Mouse (Mus musculus) liver, embryonic 12.5 days (tissue): Measurements from ENCODE around the gene Pthlh. TPM values are rescaled to one million over a fixed set of nuclear protein-coding genes. Genes with fewer than 3 reads are reported as not detected.

Experiments
- ATAC-seq: fragments of 200-750 bp; cut with Nextera tagmentation; 2 replicates; pipeline ENCODE4 v1.8.0; 2017; ENCODE audit warnings: moderate number of reproducible peaks, mild to moderate bottlenecking, moderate library complexity
- H3K27ac ChIP-seq: fragments of 300-500 bp; sonication (generic); 2 replicates; pipeline ENCODE4 v1.5.1; 2016; ENCODE audit warnings: mild to moderate bottlenecking
- H3K27me3 ChIP-seq: fragments of 300-500 bp; sonication (generic); replicated peaks from 2 replicates; pipeline ENCODE4 v1.6.1; 2016; ENCODE audit warnings: mild to moderate bottlenecking, moderate library complexity
- H3K36me3 ChIP-seq: fragments of 300-500 bp; sonication (generic); 2 replicates; pipeline ENCODE4 v1.6.1; 2016; ENCODE audit warnings: mild to moderate bottlenecking, moderate library complexity
- H3K4me1 ChIP-seq: fragments of 300-500 bp; sonication (generic); 2 replicates; pipeline ENCODE4 v1.6.1; 2016
- H3K4me2 ChIP-seq: fragments of 300-500 bp; sonication (generic); 2 replicates; pipeline ENCODE4 v1.6.1; 2016; ENCODE audit warnings: mild to moderate bottlenecking, moderate library complexity
- H3K4me3 ChIP-seq: fragments of 300-500 bp; sonication (generic); 2 replicates; pipeline ENCODE4 v1.5.1; 2016; ENCODE audit warnings: mild to moderate bottlenecking, moderate library complexity
- H3K9ac ChIP-seq: fragments of 300-500 bp; sonication (generic); 2 replicates; pipeline ENCODE4 v1.6.1; 2016; ENCODE audit warnings: mild to moderate bottlenecking, moderate library complexity
- H3K9me3 ChIP-seq: fragments of 300-500 bp; sonication (generic); replicated peaks from 2 replicates; pipeline ENCODE4 v1.6.1; 2016; ENCODE audit warnings: mild to moderate bottlenecking, moderate library complexity
- WGBS: fragments of 180-500 bp; shearing (Covaris S2); methylation state at CpG from one replicate; pipeline ENCODE4 v1.1.7; 2016; ENCODE audit not compliant: insufficient replicate concordance; 5-methylcytosine and 5-hydroxymethylcytosine counted together
- polyA plus RNA-seq: library from polyadenylated mRNA; unstranded; fragments of >200 nt; fragmentation: Nextera tagmentation; extraction: Ambion mirVana; gene quantifications from 2 replicates; pipeline ENCODE4 v1.2.1, GENCODE M21; 2016

Pthlh gene
- polyA plus RNA-seq, 1 experiment from 2014 or later: 0.07 TPM

DNA sequence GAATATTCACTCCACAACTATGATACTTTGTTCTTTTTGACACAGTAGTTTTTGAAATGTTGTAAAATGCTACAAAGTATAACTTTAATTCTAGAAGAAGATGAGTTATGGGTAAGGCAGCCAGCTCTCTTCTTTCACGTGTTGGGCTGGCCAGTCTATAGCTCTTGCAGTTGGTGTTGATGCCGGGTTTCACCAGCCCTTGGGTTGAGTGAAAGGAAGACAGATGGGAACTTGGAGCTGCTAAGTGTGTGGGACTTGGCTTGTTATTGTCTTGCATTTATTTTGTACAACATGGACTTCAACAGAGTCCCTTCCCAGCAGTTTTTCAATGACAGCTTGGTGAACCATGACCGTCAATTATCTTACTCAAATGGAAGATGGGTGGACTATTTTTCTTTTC lies 16.2 kb downstream of the Pthlh start:
- no peaks in the 10 kb centered on the region for H3K4me1 ChIP-seq
- no peak overlapping the region for H3K4me3 ChIP-seq
- H3K4me2 ChIP-seq: no peak overlapping the region
- H3K27me3 ChIP-seq: no peaks in the 10 kb centered on the region
- no peaks in the 10 kb centered on the region for H3K9me3 ChIP-seq
- WGBS: 64% methylated on average over 3 of the region's 3 CpGs
- no peaks in the 10 kb centered on the region for H3K36me3 ChIP-seq
- H3K9ac ChIP-seq: no peak overlapping the region
- ATAC-seq: no peak
- H3K27ac ChIP-seq: no peak overlapping the region

DNA sequence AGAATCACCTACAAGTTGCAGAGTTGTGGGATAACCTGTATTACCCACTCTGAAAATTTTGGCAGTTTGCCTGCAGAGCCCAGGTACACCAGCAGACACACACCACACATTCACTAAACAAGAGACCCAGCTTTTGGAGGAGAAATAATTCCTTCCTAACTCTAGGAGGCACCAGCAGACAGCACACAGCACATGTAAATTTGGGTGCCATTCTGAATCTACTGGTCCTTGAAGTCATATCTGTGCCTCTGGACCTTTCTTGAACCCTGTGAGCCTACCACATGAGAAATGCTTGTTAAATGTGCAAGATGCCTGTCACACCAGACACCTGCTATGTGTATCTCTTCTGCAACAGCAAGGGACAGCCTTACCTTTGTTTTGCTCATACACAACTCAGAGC lies 19.7 kb downstream of the Pthlh start:
- H3K9me3 ChIP-seq: no peaks in the 10 kb centered on the region
- no peaks in the 10 kb centered on the region for H3K27me3 ChIP-seq
- no peaks in the 10 kb centered on the region for H3K36me3 ChIP-seq
- no peak overlapping the region for H3K4me2 ChIP-seq
- H3K9ac ChIP-seq: no peak overlapping the region
- no peaks in the 10 kb centered on the region for H3K4me1 ChIP-seq
- no peak for ATAC-seq
- no peak overlapping the region for H3K27ac ChIP-seq
- no peak overlapping the region for H3K4me3 ChIP-seq

DNA sequence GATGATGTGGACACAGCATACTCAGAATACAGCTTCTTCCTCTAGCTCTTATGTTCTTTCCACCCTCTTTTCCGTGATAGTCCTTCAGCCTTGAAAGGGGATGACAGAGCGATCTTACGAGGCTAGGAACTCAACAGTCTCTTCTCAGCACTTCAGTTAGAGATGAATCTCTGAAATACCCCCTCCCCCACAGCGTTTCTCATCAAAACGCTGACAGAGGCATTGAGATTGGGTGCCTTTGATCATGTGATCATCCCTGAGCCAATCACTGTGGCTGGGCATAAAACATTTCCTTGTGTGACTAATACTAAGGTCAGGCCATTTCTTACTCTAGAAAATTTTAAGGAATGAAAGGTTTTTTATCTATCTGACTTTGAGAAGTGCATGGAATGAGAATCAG lies 20.3 kb downstream of the Pthlh start:
- Histone ChIP-seq H3K9me3 (no peaks in the 10 kb centered on the region), H3K27ac (no peak overlapping the region), H3K4me2 (no peak overlapping the region), H3K4me1 (no peaks in the 10 kb centered on the region), H3K36me3 (no peaks in the 10 kb centered on the region), H3K9ac (no peak overlapping the region), H3K4me3 (no peak overlapping the region), H3K27me3 (no peaks in the 10 kb centered on the region)
- WGBS: 46% methylated on average over 5 of the region's 5 CpGs
- no peak for ATAC-seq

DNA sequence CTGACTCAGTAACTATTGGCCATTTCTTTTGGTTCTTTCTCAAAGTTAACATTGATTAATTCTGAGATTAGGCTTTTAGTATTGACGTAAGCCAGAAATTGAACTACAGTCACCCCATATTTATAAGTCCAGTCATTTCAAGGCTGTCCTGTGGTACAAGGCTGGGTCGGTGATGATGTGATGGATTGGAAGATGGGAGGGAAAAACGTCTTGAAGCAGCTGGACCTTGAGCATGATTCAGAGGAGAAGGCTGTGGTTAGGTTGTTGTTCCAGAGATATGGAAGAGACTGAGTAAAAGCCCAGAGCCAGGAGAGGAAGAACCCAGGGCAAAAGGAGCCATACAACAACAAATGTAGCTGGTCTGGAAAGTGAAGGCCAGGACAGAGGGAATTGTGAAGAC lies 22.4 kb downstream of the Pthlh start:
- H3K27me3 ChIP-seq: no peaks in the 10 kb centered on the region
- H3K9ac ChIP-seq: no peak overlapping the region
- H3K4me3 ChIP-seq: no peak overlapping the region
- ATAC-seq: no peak
- WGBS: 63% methylated on average over 3 of the region's 3 CpGs
- no peaks in the 10 kb centered on the region for H3K36me3 ChIP-seq
- H3K4me2 ChIP-seq: no peak overlapping the region
- no peak overlapping the region for H3K27ac ChIP-seq
- H3K9me3 ChIP-seq: no peaks in the 10 kb centered on the region
- no peaks in the 10 kb centered on the region for H3K4me1 ChIP-seq

DNA sequence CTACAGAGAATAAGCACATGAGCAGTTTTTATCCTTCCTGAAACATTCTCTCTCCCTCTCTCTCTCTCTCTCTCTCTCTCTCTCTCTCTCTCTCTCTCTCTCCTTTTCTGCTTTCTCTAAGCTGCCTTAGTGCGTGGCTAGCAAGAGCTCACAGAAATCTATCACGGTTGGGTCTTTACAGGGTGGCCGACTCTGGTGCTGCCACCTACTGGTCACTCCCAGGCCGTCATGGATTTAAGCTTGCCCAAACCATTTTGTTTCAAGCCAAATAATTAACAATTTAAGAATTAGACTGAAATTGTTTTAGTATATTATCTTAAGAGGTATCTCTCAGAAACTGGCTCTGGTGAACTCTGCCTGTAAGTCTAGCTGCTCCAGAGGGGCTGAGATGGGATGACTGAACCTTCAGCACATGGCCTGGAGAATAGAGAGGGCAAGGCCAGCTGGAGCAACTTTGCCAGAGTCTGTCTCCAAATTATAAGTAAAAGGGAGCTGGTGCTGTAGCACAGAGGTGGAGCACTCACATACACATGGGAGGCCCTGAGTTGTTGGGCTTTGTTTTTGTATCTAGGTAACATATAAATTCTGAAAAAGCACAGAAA lies 23.7 kb downstream of the Pthlh start:
- H3K4me2 ChIP-seq: no peak overlapping the region
- no peak overlapping the region for H3K27ac ChIP-seq
- WGBS: 1% methylated on average over 4 of the region's 4 CpGs
- no peak for ATAC-seq
- H3K4me3 ChIP-seq: no peak overlapping the region
- no peak overlapping the region for H3K9ac ChIP-seq
- no peaks in the 10 kb centered on the region for H3K36me3 ChIP-seq
- no peaks in the 10 kb centered on the region for H3K27me3 ChIP-seq
- H3K4me1 ChIP-seq: no peaks in the 10 kb centered on the region
- H3K9me3 ChIP-seq: no peaks in the 10 kb centered on the region

DNA sequence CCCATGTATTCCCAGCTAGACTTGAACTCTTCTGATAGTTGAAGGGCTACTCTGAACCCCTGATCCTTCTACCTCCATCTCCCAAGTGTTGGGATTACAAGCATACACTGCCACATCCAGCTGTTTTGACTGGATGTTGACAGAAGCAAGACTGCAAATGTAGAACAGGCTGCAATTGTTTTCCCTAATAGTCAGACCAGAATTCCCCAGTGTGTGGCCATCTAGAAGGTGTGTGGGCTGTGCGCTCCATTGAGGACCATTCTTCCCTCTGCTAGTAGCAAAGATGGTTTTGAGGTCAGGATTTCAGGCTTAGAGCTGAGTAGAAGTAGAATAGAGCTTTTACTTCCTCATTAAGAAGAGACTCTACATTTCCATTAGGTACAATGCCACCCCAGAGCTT lies 37.3 kb downstream of the Pthlh start:
- Histone ChIP-seq H3K9ac (no peak overlapping the region), H3K4me3 (no peak overlapping the region), H3K36me3 (no peaks in the 10 kb centered on the region), H3K4me2 (no peak overlapping the region), H3K27ac (no peak overlapping the region), H3K4me1 (no peaks in the 10 kb centered on the region), H3K9me3 (no peaks in the 10 kb centered on the region), H3K27me3 (no peaks in the 10 kb centered on the region)
- WGBS: 84% methylated on average over 1 of the region's 1 CpGs
- no peak for ATAC-seq

DNA sequence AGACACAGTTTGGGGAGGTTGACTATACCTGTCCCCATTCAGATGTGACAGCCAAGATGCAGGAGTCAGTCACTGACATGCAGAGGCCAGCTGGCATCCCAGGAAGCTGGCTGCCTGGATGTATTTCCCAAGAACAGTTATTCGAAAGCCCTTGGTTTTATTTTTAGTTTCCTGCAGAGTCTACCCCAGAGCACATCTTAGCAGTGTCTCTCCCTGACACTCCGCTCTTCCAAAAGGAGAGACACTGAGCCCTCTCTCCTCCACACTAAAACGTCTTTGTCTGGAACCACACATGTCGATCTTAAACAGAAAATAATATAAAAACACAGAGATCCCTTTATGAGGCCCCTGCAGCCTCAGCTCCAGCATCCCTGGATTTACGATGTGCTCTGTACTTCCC lies 44.9 kb downstream of the Pthlh start:
- H3K36me3 ChIP-seq: no peaks in the 10 kb centered on the region
- 67% methylated on average over 5 of the region's 5 CpGs for WGBS

DNA sequence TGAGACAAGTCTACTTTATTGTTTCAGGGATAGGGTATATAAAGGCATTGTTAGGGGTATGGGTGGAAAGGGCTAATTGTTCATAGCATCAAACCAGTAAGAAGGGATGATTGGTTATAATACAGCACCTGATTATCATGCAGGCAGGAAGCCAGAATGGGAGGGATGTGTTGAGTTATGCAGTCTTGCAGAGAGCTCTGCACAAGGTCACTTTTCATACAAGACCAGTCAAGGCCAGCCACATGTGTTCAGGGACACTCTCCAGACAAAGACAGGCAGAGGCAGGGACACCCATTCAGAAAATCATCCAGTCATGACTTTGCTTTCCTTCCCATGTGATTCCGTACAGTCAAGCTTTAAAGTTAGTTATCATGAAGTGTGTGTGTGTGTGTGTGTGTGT lies 47.8 kb downstream of the Pthlh start:
- no peaks in the 10 kb centered on the region for H3K9me3 ChIP-seq
- H3K27me3 ChIP-seq: no peaks in the 10 kb centered on the region
- no peak overlapping the region for H3K27ac ChIP-seq
- no peak overlapping the region for H3K9ac ChIP-seq
- ATAC-seq: no peak
- no peaks in the 10 kb centered on the region for H3K4me1 ChIP-seq
- no peak overlapping the region for H3K4me2 ChIP-seq
- no peak overlapping the region for H3K4me3 ChIP-seq
- 67% methylated on average over 1 of the region's 1 CpGs for WGBS
- H3K36me3 ChIP-seq: no peaks in the 10 kb centered on the region

More for the DNA sequence above, 44.9 kb downstream of the Pthlh start:
- Histone ChIP-seq H3K27ac (no peak overlapping the region), H3K9me3 (no peaks in the 10 kb centered on the region), H3K4me1 (no peaks in the 10 kb centered on the region), H3K4me2 (no peak overlapping the region), H3K27me3 (no peaks in the 10 kb centered on the region), H3K4me3 (no peak overlapping the region), H3K9ac (no peak overlapping the region)
- no peak for ATAC-seq

DNA sequence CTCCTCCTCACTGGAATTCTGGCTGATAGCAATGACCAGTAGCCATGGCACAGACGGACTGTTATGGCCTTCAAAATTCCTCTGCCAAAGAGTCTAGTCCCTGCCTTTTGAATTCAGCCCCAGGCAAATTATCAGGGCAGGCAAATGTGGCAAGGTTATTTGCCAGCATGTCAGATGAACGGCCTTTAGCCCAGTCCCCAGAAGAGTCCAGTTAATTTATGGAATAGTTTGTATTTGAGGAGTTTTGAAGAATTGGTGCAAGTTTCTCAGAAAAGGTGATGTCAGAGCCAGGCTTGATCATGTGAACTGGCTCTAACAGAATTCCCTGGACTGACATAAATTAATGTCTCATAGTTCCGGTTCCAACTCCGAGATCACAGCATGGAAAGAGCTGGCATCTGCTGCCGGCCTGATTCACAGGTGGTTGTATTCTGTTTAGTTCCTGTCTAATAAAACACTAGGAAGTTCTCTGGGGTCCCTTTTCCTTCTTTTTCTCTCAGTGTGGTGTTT lies 56.1 kb downstream of the Pthlh start:
- Histone ChIP-seq H3K9ac (no peak overlapping the region), H3K9me3 (no peaks in the 10 kb centered on the region), H3K27me3 (no peaks in the 10 kb centered on the region), H3K27ac (no peak overlapping the region), H3K4me3 (no peak overlapping the region), H3K36me3 (no peaks in the 10 kb centered on the region), H3K4me1 (no peaks in the 10 kb centered on the region), H3K4me2 (no peak overlapping the region)
- WGBS: 66% methylated on average over 5 of the region's 5 CpGs
- no peak for ATAC-seq

Other genes with a start within 250 kb of the Pthlh start
- 0.87 and 0.91 TPM in 2 replicates for gene Rep15, start 231.6 kb downstream of the Pthlh start, polyA plus RNA-seq
- 72.2 and 77.2 TPM in 2 replicates for gene Mrps35, start 221.4 kb downstream of the Pthlh start, polyA plus RNA-seq
- 0.11 and 0.16 TPM in 2 replicates for gene Mansc4, start 177.2 kb downstream of the Pthlh start, polyA plus RNA-seq
- gene Klhl42, start 172.8 kb downstream of the Pthlh start, polyA plus RNA-seq: 3.6 and 4.1 TPM in 2 replicates
- gene Ccdc91, start 211.6 kb upstream of the Pthlh start, polyA plus RNA-seq: 9.1 and 9.4 TPM in 2 replicates